Mouse (Mus musculus) ES-E14 (cell line): Measurements from ENCODE around the gene Enpp6. TPM values are rescaled to one million over a fixed set of nuclear protein-coding genes. Genes with fewer than 3 reads are reported as not detected.

ENCODE experiments used
- DNase-seq: peaks from one replicate; pipeline ENCODE4 v3.0.0-alpha.2; 2013; ENCODE audit warnings: low read depth, low spot score
- H3K27ac ChIP-seq: 2 replicates; pipeline ENCODE4 v1.5.1; 2012; ENCODE audit warnings: low read depth, mild to moderate bottlenecking, low read length, moderate library complexity, mixed read lengths; ENCODE audit not compliant: poor library complexity, insufficient read depth, severe bottlenecking
- H3K36me3 ChIP-seq: 2 replicates; pipeline ENCODE4 v1.6.1; 2012; ENCODE audit warnings: mild to moderate bottlenecking, low read length, moderate library complexity, mixed read lengths; ENCODE audit not compliant: control insufficient read depth, poor library complexity, insufficient read depth, severe bottlenecking
- H3K4me1 ChIP-seq, 2 experiments: fragments of 150-350 bp in 1 of 2; sonication (generic) in 1 of 2; 2 replicates each; pipeline ENCODE4 v1.6.1; 2012; ENCODE audit warnings: low read length in 2 of 2, mild to moderate bottlenecking in 1 of 2, mixed read lengths in 1 of 2; ENCODE audit not compliant: control insufficient read depth in 2 of 2, insufficient read depth in 2 of 2, poor library complexity in 1 of 2
- H3K4me3 ChIP-seq, 2 experiments: fragments of 150-350 bp in 1 of 2; sonication (generic) in 1 of 2; 2 replicates each; pipeline ENCODE4 v1.5.1; 2012; ENCODE audit warnings: low read length in 2 of 2, low read depth in 1 of 2, mild to moderate bottlenecking in 1 of 2, mixed read lengths in 1 of 2; ENCODE audit not compliant: insufficient read depth in 1 of 2, poor library complexity in 1 of 2, severe bottlenecking in 1 of 2
- H3K9ac ChIP-seq: 2 replicates; pipeline ENCODE4 v1.6.1; 2012; ENCODE audit warnings: low read depth, mild to moderate bottlenecking, low read length, mixed read lengths; ENCODE audit not compliant: poor library complexity, insufficient read depth, severe bottlenecking
- H3K9me3 ChIP-seq: fragments of 150-350 bp; sonication (generic); 2 replicates; pipeline ENCODE4 v1.6.1; 2012; ENCODE audit warnings: low read depth, mild to moderate bottlenecking, low read length; ENCODE audit not compliant: control insufficient read depth, insufficient read depth
- CHD2 ChIP-seq: IDR thresholded peaks from 2 replicates; pipeline ENCODE4 v1.6.1; 2014; ENCODE audit warnings: mild to moderate bottlenecking, low read depth, low read length, inconsistent platforms
- HCFC1 ChIP-seq: IDR thresholded peaks from 2 replicates; pipeline ENCODE4 v1.6.1; 2012; ENCODE audit warnings: low read length, inconsistent platforms, borderline replicate concordance; ENCODE audit not compliant: insufficient read depth
- MAFK ChIP-seq: IDR thresholded peaks from 2 replicates; pipeline ENCODE4 v1.6.1; 2014; ENCODE audit warnings: mild to moderate bottlenecking, low read depth, low read length, inconsistent platforms; ENCODE audit not compliant: insufficient read depth
- ZC3H11A ChIP-seq: IDR thresholded peaks from 2 replicates; pipeline ENCODE4 v1.6.1; 2012; ENCODE audit warnings: low read depth, mild to moderate bottlenecking, inconsistent platforms, low read length, borderline replicate concordance
- ZNF384 ChIP-seq: IDR thresholded peaks from 2 replicates; pipeline ENCODE4 v1.6.1; 2012; ENCODE audit warnings: low read depth, low read length, inconsistent platforms
- in situ Hi-C, 2 experiments: fragments of 600-800 bp; cut with MboI; formaldehyde crosslinking; loops; one replicate each; pipeline ENCODE4 v1.15.1; 2025; ENCODE audit warnings: low sequenced_read_pairs in 2 of 2, inconsistent platforms in 1 of 2; ENCODE audit not compliant: unreplicated experiment in 2 of 2
- total RNA-seq: library from RNA; depleted of rRNA; stranded (reverse); fragments of 300-350 nt; gene quantifications from 2 replicates; pipeline ENCODE4 v1.2.3, GENCODE M21; 2012; rRNA removed

The Enpp6 gene
- total RNA-seq, result 0.22 TPM in 1 of 2 replicates, not detected in the other

DNA sequence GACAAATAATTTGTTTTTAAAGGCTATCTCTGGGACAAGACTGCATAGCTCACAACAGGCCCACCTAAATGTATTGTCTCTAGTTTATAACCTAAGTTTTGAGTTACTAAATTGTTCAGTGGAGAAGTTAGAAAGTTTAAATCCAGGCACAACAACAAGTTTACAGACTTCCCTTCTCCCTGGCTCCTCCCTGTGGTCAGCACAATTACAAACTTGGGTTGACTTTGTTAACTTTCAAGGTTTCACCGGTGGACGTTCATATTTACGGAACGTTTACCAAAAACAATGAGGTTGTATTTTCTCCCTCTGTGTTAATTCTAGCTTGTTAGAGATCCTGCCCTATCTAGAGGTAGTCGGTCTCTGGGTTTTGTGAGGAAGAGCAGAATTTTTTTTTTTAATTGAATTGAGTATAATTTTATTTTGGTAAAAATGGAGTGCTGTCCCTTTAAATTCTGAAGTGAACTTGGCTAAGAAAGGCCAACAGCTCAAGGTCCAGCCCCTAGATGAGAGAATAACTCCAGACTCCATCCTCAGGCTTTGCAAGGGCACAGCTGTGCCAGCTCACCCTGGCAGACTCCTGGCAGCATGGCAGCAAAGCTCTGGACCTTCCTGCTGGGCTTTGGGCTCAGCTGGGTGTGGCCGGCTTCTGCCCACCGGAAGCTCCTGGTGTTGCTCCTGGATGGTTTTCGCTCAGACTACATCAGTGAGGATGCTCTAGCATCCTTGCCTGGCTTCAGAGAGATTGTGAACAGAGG is at the start of gene Enpp6:
Enpp6 (plus strand) TSS at position 502 of the 755 bp plus-strand sequence.
- H3K36me3 ChIP-seq, result no peaks in the 10 kb centered on the region
- no peak within 1 kb of the TSS for H3K27ac ChIP-seq
- H3K9ac ChIP-seq, result no peak within 1 kb of the TSS
- no peak for DNase-seq
- no peaks in the 10 kb centered on the region for H3K9me3 ChIP-seq
- TF ChIP-seq ZC3H11A (no peak), CHD2 (no peak), ZNF384 (no peak), MAFK (no peak), HCFC1 (no peak)
- H3K4me3 ChIP-seq, result no peak within 1 kb of the TSS
- H3K4me1 ChIP-seq, result no peaks in the 10 kb centered on the region
- in situ Hi-C loops, result no loop called here

DNA sequence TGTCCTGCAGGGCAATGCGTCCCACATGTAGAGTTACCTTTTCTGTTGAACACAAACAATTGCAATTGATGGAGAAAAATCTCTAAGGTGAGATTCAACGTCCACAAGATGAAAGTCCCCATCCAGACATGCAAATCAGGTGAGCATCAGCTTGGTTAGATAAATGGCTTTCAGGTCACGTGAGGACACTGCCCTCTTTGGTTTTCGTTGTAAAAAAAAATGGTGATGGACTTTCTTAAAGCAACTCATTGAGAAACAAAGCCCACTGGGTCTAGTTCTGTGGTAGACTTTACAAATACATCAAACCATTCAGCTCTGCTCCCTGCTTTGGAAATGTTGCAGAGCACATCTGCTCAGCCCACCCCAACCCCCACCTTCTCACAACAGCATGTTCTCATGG is 48.5 kb upstream of the Enpp6 start:
- H3K4me3 ChIP-seq, result no peak overlapping the region
- H3K4me1 ChIP-seq, result no peaks in the 10 kb centered on the region
- in situ Hi-C loops, result no loop called here
- no peak for TF ChIP-seq HCFC1
- TF ChIP-seq ZC3H11A, result no peak
- TF ChIP-seq CHD2, result no peak
- no peak for TF ChIP-seq ZNF384
- no peak for TF ChIP-seq MAFK
- H3K36me3 ChIP-seq, result no peaks in the 10 kb centered on the region
- no peak overlapping the region for H3K9ac ChIP-seq
- H3K9me3 ChIP-seq, result no peaks in the 10 kb centered on the region
- H3K27ac ChIP-seq, result no peak overlapping the region
- no peak for DNase-seq

DNA sequence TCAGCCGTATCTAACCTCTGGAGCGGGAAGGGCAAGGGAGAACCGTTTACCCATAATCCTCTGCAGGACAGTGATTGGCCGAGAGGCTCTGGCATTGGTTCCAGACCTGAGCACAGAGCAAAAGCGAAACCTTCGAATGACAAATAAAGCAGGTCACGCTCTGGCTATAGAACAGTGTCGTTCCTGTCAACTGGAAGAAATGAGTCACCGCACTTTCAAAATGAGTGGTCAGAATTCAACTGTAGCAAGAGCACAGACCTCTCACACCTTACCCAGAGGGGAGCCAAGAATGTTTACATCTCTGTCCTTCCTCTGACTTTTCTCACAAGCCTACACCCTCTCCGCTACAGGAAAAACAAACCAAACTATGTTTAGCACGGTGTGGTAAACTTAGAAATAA is 45.4 kb upstream of the Enpp6 start:
- DNase-seq, result no peak
- Histone ChIP-seq H3K9me3 (no peaks in the 10 kb centered on the region), H3K4me1 (no peaks in the 10 kb centered on the region), H3K4me3 (no peak overlapping the region), H3K27ac (no peak overlapping the region), H3K36me3 (no peaks in the 10 kb centered on the region), H3K9ac (no peak overlapping the region)
- TF ChIP-seq ZNF384 (no peak), MAFK (no peak), ZC3H11A (no peak), HCFC1 (no peak), CHD2 (no peak)
- in situ Hi-C loops, result no loop called here

DNA sequence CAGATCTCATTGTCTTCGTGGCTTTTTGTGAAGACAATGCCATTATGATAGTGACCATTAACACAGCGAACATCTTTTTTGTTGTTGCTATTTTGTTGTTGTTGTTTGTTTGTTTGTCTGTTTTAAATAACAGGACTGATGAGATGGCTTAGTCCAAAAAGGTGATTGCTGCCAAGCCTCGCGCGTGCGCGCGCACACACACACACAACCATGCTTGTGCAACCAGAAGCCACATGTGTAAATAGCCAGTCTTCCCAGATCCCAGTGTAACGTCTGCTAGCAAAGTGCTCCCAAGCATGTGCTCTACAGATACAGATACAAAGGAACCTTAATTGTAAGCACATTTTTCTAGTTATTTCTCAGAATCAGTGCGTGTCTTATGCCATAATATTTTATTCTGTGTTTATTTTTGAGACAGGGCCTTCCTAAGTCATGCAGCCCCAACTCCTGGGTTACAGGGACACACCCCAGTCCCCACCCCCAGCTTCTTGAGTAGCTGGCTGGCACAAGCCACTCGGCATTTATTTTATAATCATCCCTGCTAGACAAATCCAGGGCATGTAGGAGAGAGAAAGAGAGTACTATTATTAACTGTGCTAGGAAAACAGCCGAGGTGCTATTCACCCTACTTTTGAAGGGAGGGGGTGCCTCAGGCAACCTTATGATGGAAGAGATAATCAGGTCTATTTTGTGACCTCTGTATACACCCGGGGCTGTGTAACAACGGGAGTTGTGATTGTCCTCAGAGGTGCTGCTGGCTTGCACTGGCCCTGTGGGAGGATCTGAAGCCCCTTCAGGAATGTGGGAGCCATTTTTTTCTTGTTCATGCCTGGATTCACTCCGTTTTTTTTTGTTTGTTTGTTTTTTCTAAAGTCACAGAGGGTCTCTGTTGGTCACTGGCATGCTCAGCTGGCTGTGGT is 44.7 kb upstream of the Enpp6 start:
- Histone ChIP-seq H3K4me1 (no peaks in the 10 kb centered on the region), H3K9me3 (no peaks in the 10 kb centered on the region), H3K9ac (no peak overlapping the region), H3K36me3 (no peaks in the 10 kb centered on the region), H3K4me3 (no peak overlapping the region), H3K27ac (no peak overlapping the region)
- TF ChIP-seq MAFK, result no peak
- TF ChIP-seq CHD2, result no peak
- TF ChIP-seq ZC3H11A, result no peak
- no peak for TF ChIP-seq ZNF384
- no peak for TF ChIP-seq HCFC1
- in situ Hi-C loops, result no loop called here
- no peak for DNase-seq
